Mouse (Mus musculus) liver, adult 2 months (tissue): ENCODE measurements at regions not wholly inside any gene's neighbourhood (a gene's known extent, or its start where the extent isn't known, plus 50 kb on each side); places are given as distances from the start of the nearest gene placed in this dataset.

Source experiments
- DNase-seq: peaks from one replicate; pipeline ENCODE4 v3.0.0-alpha.2; 2011; ENCODE audit warnings: low read depth, low spot score; ENCODE audit errors: extremely low read depth
- H3K27ac ChIP-seq: fragments of 200-500 bp; replicated peaks from 2 replicates; pipeline ENCODE4 v1.5.1; 2012; ENCODE audit warnings: low read depth, mild to moderate bottlenecking, control low read depth, inconsistent platforms, low read length; ENCODE audit not compliant: insufficient read depth
- H3K27me3 ChIP-seq: fragments of 200-500 bp; 2 replicates; pipeline ENCODE4 v1.6.1; 2012; ENCODE audit warnings: mild to moderate bottlenecking, moderate library complexity, low read length, inconsistent platforms; ENCODE audit not compliant: control insufficient read depth, insufficient read depth
- H3K36me3 ChIP-seq: fragments of 200-500 bp; 2 replicates; pipeline ENCODE4 v1.6.1; 2012; ENCODE audit warnings: low read length, inconsistent platforms; ENCODE audit not compliant: control insufficient read depth, insufficient read depth
- H3K4me1 ChIP-seq: fragments of 200-500 bp; 2 replicates; pipeline ENCODE4 v1.6.1; 2011; ENCODE audit warnings: low read length; ENCODE audit not compliant: control insufficient read depth, insufficient read depth
- H3K4me3 ChIP-seq: fragments of 200-500 bp; 2 replicates; pipeline ENCODE4 v1.5.1; 2011; ENCODE audit warnings: low read depth, mild to moderate bottlenecking, control low read depth, low read length, moderate library complexity; ENCODE audit not compliant: insufficient read depth
- H3K79me2 ChIP-seq: fragments of 200-500 bp; 2 replicates; pipeline ENCODE4 v1.6.1; 2012; ENCODE audit warnings: inconsistent platforms, mild to moderate bottlenecking, low read length, moderate library complexity; ENCODE audit not compliant: control insufficient read depth, insufficient read depth
- H3K9ac ChIP-seq: fragments of 200-500 bp; 2 replicates; pipeline ENCODE4 v1.6.1; 2012; ENCODE audit warnings: low read depth, mild to moderate bottlenecking, control low read depth, inconsistent platforms, low read length
- CTCF ChIP-seq: fragments of 200-500 bp; IDR thresholded peaks from 2 replicates; pipeline ENCODE4 v1.5.1; 2011; ENCODE audit warnings: low read depth, low read length, control low read depth
- POLR2A ChIP-seq: fragments of 200-500 bp; IDR thresholded peaks from 2 replicates; pipeline ENCODE4 v1.6.1; 2011; ENCODE audit warnings: low read length, control low read depth; ENCODE audit not compliant: insufficient read depth; ENCODE audit errors: extremely low read depth
- WGBS: fragments of 180-500 bp; shearing (Covaris S2); methylation state at CpG from one replicate; pipeline ENCODE4 v1.1.7; 2018; 5-methylcytosine and 5-hydroxymethylcytosine counted together

- Histone ChIP-seq H3K79me2 (no peaks in the 10 kb centered on the region), H3K36me3 (no peaks in the 10 kb centered on the region), H3K9ac (no peak overlapping the region), H3K27ac (no peak overlapping the region), H3K27me3 (no peaks in the 10 kb centered on the region), H3K4me1 (no peaks in the 10 kb centered on the region), H3K4me3 (no peak overlapping the region)
- no peak for DNase-seq
- WGBS, result 87% methylated on average over 12 of the region's 12 CpGs
- TF ChIP-seq POLR2A, result no peak
- no peak for TF ChIP-seq CTCF
Observed at GRCm38 (mm10) chr15:93857336-93857901, 261.7 kb upstream of the Prickle1 start.

- Histone ChIP-seq H3K27me3 (no peaks in the 10 kb centered on the region), H3K79me2 (no peaks in the 10 kb centered on the region), H3K4me3 (no peak overlapping the region), H3K36me3 (no peaks in the 10 kb centered on the region), H3K27ac (no peak overlapping the region), H3K4me1 (no peaks in the 10 kb centered on the region), H3K9ac (no peak overlapping the region)
- DNase-seq, result no peak
- 82% methylated on average over 3 of the region's 3 CpGs for WGBS
- TF ChIP-seq POLR2A (no peak), CTCF (no peak)
Observed at GRCm38 (mm10) chr15:93853221-93853620, 257.5 kb upstream of the Prickle1 start.

GRCm38 (mm10) chr15:93852126-93852525 is 256.4 kb upstream of the Prickle1 start:
- no peaks in the 10 kb centered on the region for H3K4me1 ChIP-seq

GRCm38 (mm10) chr15:93850388-93850787 is 254.7 kb upstream of the Prickle1 start:
- TF ChIP-seq POLR2A, result no peak
- Histone ChIP-seq H3K36me3 (no peaks in the 10 kb centered on the region), H3K4me3 (no peak overlapping the region), H3K27ac (no peak overlapping the region), H3K9ac (no peak overlapping the region), H3K27me3 (no peaks in the 10 kb centered on the region), H3K4me1 (no peaks in the 10 kb centered on the region), H3K79me2 (no peaks in the 10 kb centered on the region)
- DNase-seq, result no peak
- 89% methylated on average over 6 of the region's 6 CpGs for WGBS

More at GRCm38 (mm10) chr15:93852126-93852525, 256.4 kb upstream of the Prickle1 start:
- Histone ChIP-seq H3K27ac (no peak overlapping the region), H3K79me2 (no peaks in the 10 kb centered on the region), H3K9ac (no peak overlapping the region), H3K36me3 (no peaks in the 10 kb centered on the region), H3K27me3 (no peaks in the 10 kb centered on the region), H3K4me3 (no peak overlapping the region)
- 92% methylated on average over 4 of the region's 4 CpGs for WGBS
- TF ChIP-seq CTCF (no peak), POLR2A (no peak)
- no peak for DNase-seq

- Histone ChIP-seq H3K27me3 (no peaks in the 10 kb centered on the region), H3K4me1 (no peaks in the 10 kb centered on the region), H3K36me3 (no peaks in the 10 kb centered on the region), H3K27ac (no peak overlapping the region), H3K4me3 (no peak overlapping the region), H3K9ac (no peak overlapping the region), H3K79me2 (no peaks in the 10 kb centered on the region)
- WGBS, result 94% methylated on average over 4 of the region's 4 CpGs
- DNase-seq, result no peak
- TF ChIP-seq POLR2A (no peak), CTCF (no peak)
Observed at GRCm38 (mm10) chr15:93848830-93849229, 253.1 kb upstream of the Prickle1 start.

GRCm38 (mm10) chr15:93846797-93847196 is 251.1 kb upstream of the Prickle1 start:
- H3K4me1 ChIP-seq, result no peaks in the 10 kb centered on the region
- WGBS, result 68% methylated on average over 4 of the region's 4 CpGs
- no peaks in the 10 kb centered on the region for H3K27me3 ChIP-seq
- DNase-seq, result no peak
- TF ChIP-seq POLR2A (no peak), CTCF (no peak)
- no peaks in the 10 kb centered on the region for H3K36me3 ChIP-seq
- H3K9ac ChIP-seq, result no peak overlapping the region
- no peak overlapping the region for H3K4me3 ChIP-seq
- no peaks in the 10 kb centered on the region for H3K79me2 ChIP-seq
- no peak overlapping the region for H3K27ac ChIP-seq
